Mouse (Mus musculus): ENCODE results near the gene Aqr. TPM values are rescaled to one million over a fixed set of nuclear protein-coding genes. Genes with fewer than 3 reads are reported as not detected.
"Not testable (repeated sequence)": the region's sequence is repeated elsewhere in the genome, so short reads cannot be mapped to it uniquely, and the experiment has no call there.

Aqr gene
- total RNA-seq (2021) = 10 to 100 TPM; 35.8 to 36.9 TPM

GRCm38 (mm10) chr2:114186924-114187323 lies at the start of gene Aqr:
Aqr (minus strand) TSS chr2:114187024.
- intact Hi-C loops (cut with DNase I); DNase-seq: not testable (repeated sequence)

GRCm38 (mm10) chr2:114236566-114236965 lies 49.7 kb upstream of the Aqr start:
- intact Hi-C loops (cut with DNase I) = no loop called here
- no peak for DNase-seq

- intact Hi-C loops (cut with DNase I) = no loop called here
- no peak for DNase-seq
Observed at GRCm38 (mm10) chr2:114235584-114235983, 48.8 kb upstream of the Aqr start.

- intact Hi-C loops (cut with DNase I) = no loop called here
- DNase-seq = peak; percentile 7
Observed at GRCm38 (mm10) chr2:114231248-114231647, 44.4 kb upstream of the Aqr start.

GRCm38 (mm10) chr2:114228672-114229071 lies 41.8 kb upstream of the Aqr start:
- no peak for DNase-seq
- intact Hi-C loops (cut with DNase I) = no loop called here

GRCm38 (mm10) chr2:114205036-114205435 lies 18.2 kb upstream of the Aqr start:
- no peak for DNase-seq
- intact Hi-C loops (cut with DNase I) = no loop called here

- intact Hi-C loops (cut with DNase I) = no loop called here
- no peak for DNase-seq
Observed at GRCm38 (mm10) chr2:114201574-114201973, 14.8 kb upstream of the Aqr start.

- intact Hi-C loops (cut with DNase I) = no loop called here
- peak; percentile 79 for DNase-seq
Observed at GRCm38 (mm10) chr2:114200932-114201559, 14.2 kb upstream of the Aqr start, which contains the start of gene Zfp770. Zfp770 (minus strand) TSS chr2:114201469.

- intact Hi-C loops (cut with DNase I) = no loop called here
- peak; percentile 24 for DNase-seq
Observed at GRCm38 (mm10) chr2:114196421-114196820, 9.6 kb upstream of the Aqr start.

GRCm38 (mm10) chr2:114177802-114178733 lies 8.8 kb downstream of the Aqr start:
- intact Hi-C loops (cut with DNase I) = no loop called here
- no peak for DNase-seq

- DNase-seq = peak; percentile 77
- intact Hi-C loops (cut with DNase I) = no loop called here
Observed at GRCm38 (mm10) chr2:114174651-114175484, 12.0 kb downstream of the Aqr start.

GRCm38 (mm10) chr2:114173248-114173647 lies 13.6 kb downstream of the Aqr start:
- intact Hi-C loops (cut with DNase I) = no loop called here
- DNase-seq = no peak

- intact Hi-C loops (cut with DNase I) = no loop called here
- no peak for DNase-seq
Observed at GRCm38 (mm10) chr2:114167837-114168236, 19.0 kb downstream of the Aqr start.

- no peak for DNase-seq
- intact Hi-C loops (cut with DNase I) = no loop called here
Observed at GRCm38 (mm10) chr2:114161978-114162377, 24.8 kb downstream of the Aqr start.

GRCm38 (mm10) chr2:114157345-114157744 lies 29.5 kb downstream of the Aqr start:
- no peak for DNase-seq
- intact Hi-C loops (cut with DNase I) = no loop called here

- intact Hi-C loops (cut with DNase I) = no loop called here
- no peak for DNase-seq
Observed at GRCm38 (mm10) chr2:114156639-114157038, 30.2 kb downstream of the Aqr start.

- no peak for DNase-seq
- intact Hi-C loops (cut with DNase I) = loop anchor here (5.0 kb wide), 1 partner anchor 36 kb away; no protein-coding TSS in a partner anchor
Observed at GRCm38 (mm10) chr2:114153247-114153646, 33.6 kb downstream of the Aqr start.

- DNase-seq = no peak
- intact Hi-C loops (cut with DNase I) = loop anchor here (5.0 kb wide), 1 partner anchor 40 kb away; no protein-coding TSS in a partner anchor
Observed at GRCm38 (mm10) chr2:114146864-114147458, 39.9 kb downstream of the Aqr start.

GRCm38 (mm10) chr2:114145315-114145801 lies 41.5 kb downstream of the Aqr start:
- peak; percentile 37 for DNase-seq
- intact Hi-C loops (cut with DNase I) = loop anchor here (1.0 to 5.0 kb wide), 2 partner anchors 38 to 279 kb away; no protein-coding TSS in a partner anchor

- DNase-seq = no peak
- intact Hi-C loops (cut with DNase I) = loop anchor here (1.0 to 5.0 kb wide), 2 partner anchors 38 to 279 kb away; no protein-coding TSS in a partner anchor
Observed at GRCm38 (mm10) chr2:114144915-114145314, 41.9 kb downstream of the Aqr start.

All from left cerebral cortex, postnatal 4 days (tissue).